Mouse (Mus musculus) gastrocnemius, postnatal 25 days (tissue): ENCODE results near the gene Tigit. TPM values are rescaled to one million over a fixed set of nuclear protein-coding genes. Genes with fewer than 3 reads are reported as not detected.

ENCODE experiments used
- DNase-seq: peaks from one replicate; pipeline ENCODE4 v3.0.0; 2022
- total RNA-seq, 2 experiments: library from RNA; stranded (reverse); gene quantifications; 1 replicate in 1 of 2; 2 replicates in 1 of 2; pipeline ENCODE4 v1.2.3; 2021

The Tigit gene
- total RNA-seq, 2 experiments from 2014 or later, result not detected

GRCm38 (mm10) chr16:43664861-43665260 lies 915 bp upstream of the Tigit start:
- no peak for DNase-seq

DNA sequence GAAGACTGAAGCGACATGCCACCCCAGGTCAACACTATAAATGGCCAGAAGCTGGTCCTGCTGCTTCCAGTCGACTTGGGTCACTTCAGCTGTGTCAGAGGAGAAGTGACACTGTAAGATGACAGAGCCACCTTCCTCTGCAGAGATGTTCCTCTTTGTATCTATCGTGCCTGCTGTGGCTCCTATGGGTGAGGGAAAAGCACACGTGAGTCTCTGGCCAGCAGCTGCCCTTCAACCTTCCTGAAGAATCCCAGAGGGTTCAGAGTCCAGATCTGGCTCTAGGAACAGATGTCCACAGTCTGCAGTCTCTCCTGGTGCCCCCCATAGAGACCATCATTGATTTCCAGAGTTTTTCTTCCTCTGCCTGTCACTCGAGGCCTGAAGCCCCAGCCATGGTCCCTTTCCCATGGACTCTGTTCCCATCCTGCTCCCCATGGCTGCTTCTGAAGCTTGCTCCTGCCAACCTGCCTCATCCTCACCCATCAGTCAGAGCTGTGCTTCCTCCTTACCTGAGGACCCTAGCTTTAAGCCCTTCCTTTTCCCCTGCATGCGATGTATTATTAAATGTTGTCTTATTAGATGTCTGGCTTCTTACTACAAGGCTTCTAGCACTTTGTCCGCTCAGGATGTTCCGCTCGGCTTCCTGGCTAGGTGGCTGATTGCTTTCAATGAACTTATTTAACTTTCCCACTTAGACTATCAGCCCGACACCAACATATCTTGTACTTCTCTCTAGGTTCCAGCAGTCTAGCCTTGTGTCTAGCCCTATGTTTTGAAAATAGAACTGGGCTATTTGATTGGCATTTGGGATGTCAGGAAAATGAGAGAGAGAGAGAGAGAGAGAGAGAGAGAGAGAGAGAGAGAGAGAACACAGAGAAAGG lies 1.6 kb downstream of the Tigit start:
- no peak for DNase-seq

DNA sequence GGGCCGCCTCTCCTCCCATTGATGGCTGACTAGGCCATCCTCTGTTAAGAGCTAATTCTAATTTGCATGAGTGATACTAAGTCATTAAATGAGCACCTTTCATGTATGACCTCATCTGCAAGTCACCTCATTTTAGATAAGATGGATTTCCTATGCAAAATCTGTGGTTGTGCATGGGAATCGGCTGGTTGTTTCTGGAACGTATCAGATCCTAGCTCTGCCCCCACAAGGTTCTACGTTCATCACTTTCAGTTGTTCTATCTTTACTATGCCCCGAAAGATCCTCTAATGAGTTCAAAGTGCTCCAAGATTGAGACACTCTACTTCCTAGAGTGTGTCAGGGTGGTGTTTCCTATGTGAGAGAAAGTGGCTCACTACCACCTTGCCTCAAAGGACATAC lies 2.4 kb downstream of the Tigit start:
- no peak for DNase-seq

GRCm38 (mm10) chr16:43655183-43655787 lies 8.7 kb downstream of the Tigit start:
- no peak for DNase-seq

GRCm38 (mm10) chr16:43654269-43654668 lies 9.7 kb downstream of the Tigit start:
- DNase-seq, result no peak

DNA sequence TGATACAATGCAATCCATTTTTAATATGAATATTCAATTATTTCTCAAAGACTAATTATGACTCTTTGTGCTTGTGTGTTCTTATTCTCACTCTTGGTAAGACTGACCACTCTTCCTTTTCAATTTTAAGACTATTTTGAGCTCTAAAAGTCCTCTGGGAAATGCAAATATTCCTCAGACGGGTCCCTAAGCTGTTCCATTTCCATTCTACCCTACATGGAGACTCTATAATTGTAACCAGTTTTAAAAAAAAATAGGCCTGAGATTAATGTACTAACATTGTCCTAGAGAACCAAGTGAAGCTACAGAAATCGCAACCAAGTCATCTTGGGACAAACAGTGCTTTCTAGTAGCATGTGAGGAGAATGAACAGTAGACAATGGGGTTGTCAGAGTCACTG lies 10.7 kb downstream of the Tigit start:
- no peak for DNase-seq

- DNase-seq, result no peak
These were observed 13.4 kb downstream of the Tigit start for GRCm38 (mm10) chr16:43650355-43651080.

DNA sequence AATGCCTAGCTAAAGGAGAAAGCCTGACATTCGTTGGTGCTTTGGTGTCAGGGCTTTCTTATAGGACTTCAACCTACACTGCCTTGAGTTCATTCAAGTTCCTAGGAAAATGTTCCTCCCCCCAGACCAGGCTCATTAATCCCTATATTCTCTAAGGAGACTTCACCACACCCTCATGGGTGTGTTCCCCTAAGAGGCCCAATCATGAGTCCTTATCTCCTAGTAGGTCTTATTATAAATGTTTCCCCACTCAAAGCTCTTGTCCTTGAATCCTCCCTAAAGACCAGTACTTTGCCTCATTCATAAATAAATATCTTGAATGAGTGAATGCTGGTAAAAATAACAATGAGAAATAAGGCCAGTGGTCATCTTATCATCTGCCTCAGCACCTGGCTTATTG lies 16.3 kb downstream of the Tigit start:
- DNase-seq, result no peak

- no peak for DNase-seq
These were observed 17.0 kb downstream of the Tigit start for GRCm38 (mm10) chr16:43646943-43647342.

GRCm38 (mm10) chr16:43645879-43646278 lies 18.1 kb downstream of the Tigit start:
- DNase-seq, result no peak

- DNase-seq, result no peak
These were observed 22.7 kb downstream of the Tigit start for GRCm38 (mm10) chr16:43641230-43641629.

DNA sequence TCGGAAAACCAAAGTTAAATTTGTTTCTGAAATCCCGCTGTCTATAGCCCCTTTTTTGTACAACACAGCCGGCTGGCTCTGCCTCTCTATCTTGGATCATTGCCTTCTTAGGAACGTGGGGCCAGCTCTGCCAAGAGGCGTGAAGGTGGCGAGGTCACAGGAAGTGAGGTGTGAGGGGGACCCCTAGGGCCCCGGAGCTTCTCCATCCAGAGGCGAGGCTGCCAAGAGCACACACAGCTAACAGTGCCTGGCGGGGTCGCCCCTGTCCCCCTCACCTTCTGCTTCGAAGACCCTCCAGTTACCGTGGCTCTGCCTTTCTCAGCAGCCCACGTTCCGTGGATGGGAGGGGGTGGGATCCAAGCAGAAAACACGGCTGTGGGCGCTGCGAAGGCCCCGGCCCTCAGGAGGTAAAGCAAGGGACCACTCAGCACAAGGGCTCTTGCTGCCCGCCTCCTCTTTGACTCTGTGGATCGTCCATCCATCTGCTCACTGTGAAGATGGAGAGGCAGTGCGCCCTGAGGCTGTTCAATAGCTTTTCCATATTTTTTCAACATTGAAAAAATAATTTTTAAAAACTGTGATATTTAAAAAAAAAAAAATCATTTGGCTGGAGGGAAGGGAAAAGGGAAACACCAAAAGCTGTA lies 25.4 kb downstream of the Tigit start:
- DNase-seq, result peak; percentile 20

- DNase-seq, result no peak
These were observed 26.7 kb downstream of the Tigit start for GRCm38 (mm10) chr16:43637241-43637640.

- DNase-seq, result no peak
These were observed 29.9 kb downstream of the Tigit start for GRCm38 (mm10) chr16:43634037-43634436.

DNA sequence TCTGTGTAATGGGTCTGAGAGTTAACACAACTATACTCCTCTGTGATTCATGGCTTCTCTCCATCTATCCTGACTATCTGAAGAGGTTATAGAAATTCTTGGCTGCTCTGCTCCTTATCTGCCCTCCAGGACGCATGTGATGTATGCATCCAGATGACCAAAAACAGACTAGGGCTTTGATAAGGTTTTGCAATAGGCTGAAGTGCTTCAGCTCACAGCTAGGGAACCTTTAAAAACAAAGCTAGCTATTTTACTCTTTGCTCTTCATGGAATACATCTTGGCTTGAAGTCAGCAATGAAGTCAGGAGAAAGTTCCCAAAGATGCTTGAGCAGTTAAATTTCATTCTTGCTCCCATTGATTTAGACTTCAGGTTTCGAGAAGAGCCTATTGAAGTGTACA lies 32.2 kb downstream of the Tigit start:
- no peak for DNase-seq

GRCm38 (mm10) chr16:43628662-43629061 lies 35.3 kb downstream of the Tigit start:
- no peak for DNase-seq

- no peak for DNase-seq
These were observed 38.0 kb downstream of the Tigit start for GRCm38 (mm10) chr16:43625956-43626355.

DNA sequence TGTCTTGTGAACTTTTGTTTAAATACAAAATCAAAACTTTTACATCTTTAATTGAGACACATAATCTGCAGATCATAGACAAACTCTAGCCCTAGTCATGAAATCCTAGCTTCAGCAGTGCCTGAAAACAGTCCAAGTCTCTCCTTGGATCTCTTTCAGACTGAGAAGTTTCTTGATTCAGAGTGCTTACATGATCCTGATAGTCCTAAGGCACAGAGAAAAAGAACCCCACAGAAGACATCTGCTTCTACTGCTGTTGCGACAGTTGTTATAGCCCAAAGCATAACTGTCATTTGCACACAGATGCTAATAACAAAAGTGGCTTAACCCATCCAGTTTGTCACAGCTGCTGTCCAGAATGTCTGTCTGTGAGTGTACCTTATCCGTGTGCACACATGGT lies 38.7 kb downstream of the Tigit start:
- no peak for DNase-seq

- DNase-seq, result no peak
These were observed 39.1 kb downstream of the Tigit start for GRCm38 (mm10) chr16:43624876-43625275.

- no peak for DNase-seq
These were observed 40.5 kb downstream of the Tigit start for GRCm38 (mm10) chr16:43623315-43624000.

GRCm38 (mm10) chr16:43620359-43620758 lies 43.6 kb downstream of the Tigit start:
- DNase-seq, result no peak

DNA sequence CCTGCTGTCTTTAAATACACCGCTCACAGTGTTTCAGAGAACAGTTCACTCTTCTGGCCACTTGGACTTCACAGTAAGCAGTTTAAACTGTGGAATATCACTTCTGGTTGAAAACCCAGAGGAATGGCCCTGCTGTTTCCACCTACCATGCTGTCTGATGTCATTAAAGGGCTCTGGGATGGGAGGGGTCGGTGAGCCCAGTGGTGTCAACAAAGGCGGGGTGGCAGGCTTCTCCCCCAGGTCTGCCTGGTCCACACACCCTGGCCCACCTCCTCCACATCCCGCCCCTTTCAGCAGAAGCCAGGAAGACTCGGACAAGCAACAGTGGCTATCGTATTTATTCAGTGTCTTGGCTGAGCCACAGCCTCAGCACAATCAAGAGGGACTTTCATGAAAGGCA lies 44.7 kb downstream of the Tigit start:
- DNase-seq, result no peak
